Mouse (Mus musculus) heart, embryonic 15.5 days (tissue): ENCODE data around the gene Prss36. TPM values are rescaled to one million over a fixed set of nuclear protein-coding genes. Genes with fewer than 3 reads are reported as not detected.

Experiments
- ATAC-seq: fragments of 200-750 bp; cut with Nextera tagmentation; replicated peaks from 2 replicates; pipeline ENCODE4 v1.8.0; 2017; ENCODE audit warnings: low read depth, moderate TSS enrichment; ENCODE audit not compliant: insufficient number of reproducible peaks, insufficient read depth, low FRiP score
- H3K27ac ChIP-seq: fragments of 300-500 bp; sonication (generic); 2 replicates; pipeline ENCODE4 v1.5.1; 2015; ENCODE audit warnings: mild to moderate bottlenecking, inconsistent platforms
- H3K27me3 ChIP-seq: fragments of 300-500 bp; sonication (generic); 2 replicates; pipeline ENCODE4 v1.6.1; 2015; ENCODE audit warnings: inconsistent platforms
- H3K36me3 ChIP-seq: fragments of 300-500 bp; sonication (generic); 2 replicates; pipeline ENCODE4 v1.6.1; 2015; ENCODE audit warnings: mild to moderate bottlenecking, inconsistent platforms
- H3K4me1 ChIP-seq: fragments of 300-500 bp; sonication (generic); replicated peaks from 2 replicates; pipeline ENCODE4 v1.6.1; 2015; ENCODE audit warnings: inconsistent platforms
- H3K4me2 ChIP-seq: fragments of 300-500 bp; sonication (generic); 2 replicates; pipeline ENCODE4 v1.6.1; 2015; ENCODE audit warnings: inconsistent platforms, mild to moderate bottlenecking, moderate library complexity
- H3K4me3 ChIP-seq: fragments of 300-500 bp; sonication (generic); 2 replicates; pipeline ENCODE4 v1.5.1; 2015; ENCODE audit warnings: mild to moderate bottlenecking, inconsistent platforms
- H3K9ac ChIP-seq: fragments of 300-500 bp; sonication (generic); 2 replicates; pipeline ENCODE4 v1.6.1; 2015; ENCODE audit warnings: mild to moderate bottlenecking, inconsistent platforms
- H3K9me3 ChIP-seq: fragments of 300-500 bp; sonication (generic); replicated peaks from 2 replicates; pipeline ENCODE4 v1.6.1; 2016; ENCODE audit warnings: inconsistent platforms
- WGBS: fragments of 180-500 bp; shearing (Covaris S2); methylation state at CpG from one replicate; pipeline ENCODE4 v1.1.7; 2015; ENCODE audit warnings: mixed read lengths; 5-methylcytosine and 5-hydroxymethylcytosine counted together
- polyA plus RNA-seq: library from polyadenylated mRNA; unstranded; fragments of >200 nt; fragmentation: Nextera tagmentation; extraction: Ambion mirVana; gene quantifications from 2 replicates; pipeline ENCODE4 v1.2.1, GENCODE M21; 2015

Gene Prss36
- 7.9 and 10.0 TPM in 2 replicates for polyA plus RNA-seq

GRCm38 (mm10) chr7:127946470-127947023, at the start of gene Prss36:
TSS of gene Prss36 (minus strand) at chr7:127946725.
- Histone ChIP-seq H3K4me1 (peaks cover 8% of the 10 kb centered on the region; the same call in 1 of the 2 replicates), H3K4me2 (no peak within 1 kb of the TSS), H3K4me3 (no peak within 1 kb of the TSS), H3K9me3 (no peaks in the 10 kb centered on the region), H3K27me3 (peaks cover 36% of the 10 kb centered on the region), H3K9ac (no peak within 1 kb of the TSS), H3K36me3 (no peaks in the 10 kb centered on the region), H3K27ac (no peak within 1 kb of the TSS)
- no peak for ATAC-seq
- WGBS, result 61% methylated on average over 6 of the region's 6 CpGs

- H3K4me2 ChIP-seq, result peak within 1 kb of the TSS; percentile 69
- peaks cover 7% of the 10 kb centered on the region for H3K36me3 ChIP-seq
- H3K9me3 ChIP-seq, result no peaks in the 10 kb centered on the region
- peaks cover 21% of the 10 kb centered on the region for H3K4me1 ChIP-seq
- peak within 1 kb of the TSS; percentile 54 for H3K9ac ChIP-seq
- ATAC-seq, result peak; percentile 51
- 11% methylated on average over 18 of the region's 18 CpGs for whole genome bisulfite sequencing
- no peaks in the 10 kb centered on the region for H3K27me3 ChIP-seq
- peak within 1 kb of the TSS; percentile 53 for H3K4me3 ChIP-seq
- H3K27ac ChIP-seq, result peak within 1 kb of the TSS; percentile 48
Observed at GRCm38 (mm10) chr7:127993341-127993977, 46.9 kb upstream of the Prss36 start, which contains the start of gene Pycard. TSS of gene Pycard (minus strand) at chr7:127993867.

- H3K4me2 ChIP-seq, result peak overlapping the region; percentile 69
- H3K27ac ChIP-seq, result peak overlapping the region; percentile 48
- no peak for ATAC-seq
- peaks cover 14% of the 10 kb centered on the region for H3K36me3 ChIP-seq
- 31% methylated on average over 5 of the region's 5 CpGs for WGBS
- no peaks in the 10 kb centered on the region for H3K9me3 ChIP-seq
- no peaks in the 10 kb centered on the region for H3K27me3 ChIP-seq
- peaks cover 21% of the 10 kb centered on the region for H3K4me1 ChIP-seq
- H3K9ac ChIP-seq, result peak overlapping the region; percentile 54
- peak overlapping the region; percentile 53 for H3K4me3 ChIP-seq
Observed at GRCm38 (mm10) chr7:127992488-127993340, 46.2 kb upstream of the Prss36 start.

DNA sequence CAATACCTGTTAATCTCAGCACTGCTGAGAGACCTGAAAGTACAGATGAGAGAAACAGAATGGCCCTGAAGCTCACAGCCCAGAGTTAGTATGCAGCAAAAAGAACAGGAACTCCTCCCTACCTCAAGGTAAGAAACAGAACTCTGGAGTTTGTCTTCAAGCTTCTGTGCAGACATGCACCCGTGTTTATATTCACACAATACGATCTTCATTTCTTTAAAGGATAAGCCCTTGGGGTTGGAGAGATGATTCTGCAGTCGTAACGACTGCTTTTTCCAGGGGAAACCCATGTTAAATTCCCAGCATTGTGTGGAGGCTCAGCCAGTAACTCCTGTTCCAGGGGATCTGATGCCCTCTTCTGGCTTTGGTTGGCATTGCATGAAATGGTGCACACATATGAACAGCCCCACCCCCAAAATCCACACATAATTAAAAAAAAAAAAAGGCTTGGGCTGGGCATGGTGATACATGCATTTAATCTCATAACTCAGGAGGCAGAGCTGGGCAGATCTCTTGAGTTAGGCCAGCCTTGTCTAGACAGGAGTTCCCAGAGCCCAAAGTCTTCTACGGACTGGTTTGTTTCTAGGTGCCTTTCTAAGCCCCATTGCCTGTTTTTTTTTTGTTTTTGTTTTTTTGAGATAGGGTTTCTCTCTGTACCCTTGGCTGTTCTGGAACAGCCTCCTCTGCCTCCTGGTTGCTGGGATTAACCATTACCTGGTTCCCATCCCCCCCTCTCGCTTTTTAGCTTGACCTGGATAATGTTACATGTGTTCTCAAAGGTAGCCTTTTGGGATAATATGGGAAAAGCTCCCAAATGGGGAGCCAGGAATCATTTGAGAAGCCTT, 45.3 kb upstream of the Prss36 start:
- Histone ChIP-seq H3K4me1 (peaks cover 21% of the 10 kb centered on the region), H3K4me3 (0 out of 2 replicates have a peak overlapping the region, but pooled peaks have one; percentile 53), H3K9me3 (no peaks in the 10 kb centered on the region), H3K27ac (no peak overlapping the region), H3K4me2 (0 out of 2 replicates have a peak overlapping the region, but pooled peaks have one; percentile 69), H3K27me3 (no peaks in the 10 kb centered on the region), H3K36me3 (peaks cover 23% of the 10 kb centered on the region), H3K9ac (no peak overlapping the region)
- ATAC-seq, result no peak; the same call in 1 of the 2 replicates
- WGBS, result 49% methylated on average over 6 of the region's 6 CpGs

- H3K36me3 ChIP-seq, result peaks cover 52% of the 10 kb centered on the region
- H3K9ac ChIP-seq, result no peak overlapping the region
- no peaks in the 10 kb centered on the region for H3K27me3 ChIP-seq
- H3K4me1 ChIP-seq, result peaks cover 20% of the 10 kb centered on the region
- no peaks in the 10 kb centered on the region for H3K9me3 ChIP-seq
- ATAC-seq, result no peak
- no peak overlapping the region for H3K4me3 ChIP-seq
- H3K27ac ChIP-seq, result no peak overlapping the region
- no peak overlapping the region for H3K4me2 ChIP-seq
- WGBS, result 75% methylated on average over 1 of the region's 1 CpGs
Observed at GRCm38 (mm10) chr7:127988904-127989303, 42.4 kb upstream of the Prss36 start.

GRCm38 (mm10) chr7:127980606-127981005, 34.1 kb upstream of the Prss36 start:
- no peak overlapping the region for H3K27ac ChIP-seq
- WGBS, result 90% methylated on average over 3 of the region's 3 CpGs
- no peaks in the 10 kb centered on the region for H3K27me3 ChIP-seq
- no peak overlapping the region for H3K4me2 ChIP-seq
- peaks cover 98% of the 10 kb centered on the region for H3K36me3 ChIP-seq
- H3K9me3 ChIP-seq, result no peaks in the 10 kb centered on the region
- no peaks in the 10 kb centered on the region for H3K4me1 ChIP-seq
- H3K4me3 ChIP-seq, result no peak overlapping the region
- no peak overlapping the region for H3K9ac ChIP-seq
- ATAC-seq, result no peak

- Histone ChIP-seq H3K4me3 (no peak overlapping the region), H3K4me2 (no peak overlapping the region), H3K27ac (no peak overlapping the region), H3K9ac (no peak overlapping the region), H3K36me3 (peaks cover 98% of the 10 kb centered on the region), H3K9me3 (no peaks in the 10 kb centered on the region), H3K4me1 (peaks cover 5% of the 10 kb centered on the region; the same call in 1 of the 2 replicates), H3K27me3 (no peaks in the 10 kb centered on the region)
- WGBS, result 96% methylated on average over 2 of the region's 2 CpGs
- no peak for ATAC-seq
Observed at GRCm38 (mm10) chr7:127978856-127979255, 32.3 kb upstream of the Prss36 start.

- WGBS, result 75% methylated on average over 2 of the region's 2 CpGs
- H3K27ac ChIP-seq, result no peak overlapping the region
- no peak for ATAC-seq
Observed at GRCm38 (mm10) chr7:127974413-127974930, 27.9 kb upstream of the Prss36 start.

GRCm38 (mm10) chr7:127967922-127968828, 21.6 kb upstream of the Prss36 start:
- H3K9ac ChIP-seq, result peak overlapping the region; percentile 95
- peak overlapping the region; percentile 71 for H3K4me2 ChIP-seq
- H3K4me3 ChIP-seq, result peak overlapping the region; percentile 94
- no peaks in the 10 kb centered on the region for H3K27me3 ChIP-seq
- ATAC-seq, result peak; percentile 51
- H3K27ac ChIP-seq, result peak overlapping the region; percentile 96
- H3K9me3 ChIP-seq, result no peaks in the 10 kb centered on the region
- peaks cover 32% of the 10 kb centered on the region for H3K36me3 ChIP-seq
- peaks cover 21% of the 10 kb centered on the region for H3K4me1 ChIP-seq
- under 1% methylated on average over 36 of the region's 42 CpGs for WGBS

More at GRCm38 (mm10) chr7:127974413-127974930, 27.9 kb upstream of the Prss36 start:
- no peaks in the 10 kb centered on the region for H3K9me3 ChIP-seq
- H3K4me2 ChIP-seq, result no peak overlapping the region
- H3K4me3 ChIP-seq, result no peak overlapping the region
- H3K36me3 ChIP-seq, result peaks cover 93% of the 10 kb centered on the region
- H3K4me1 ChIP-seq, result peaks cover 18% of the 10 kb centered on the region
- H3K9ac ChIP-seq, result no peak overlapping the region
- no peaks in the 10 kb centered on the region for H3K27me3 ChIP-seq
